Mouse (Mus musculus) forebrain, embryonic 13.5 days (tissue): ENCODE measurements around the gene Mif. TPM values are rescaled to one million over a fixed set of nuclear protein-coding genes. Genes with fewer than 3 reads are reported as not detected.
A peak's percentile ranks its signal among the peaks of the same experiment; 100 is the strongest.

Source experiments
- ATAC-seq: fragments of 200-750 bp; cut with Nextera tagmentation; 2 replicates; pipeline ENCODE4 v1.8.0; 2017
- H3K27ac ChIP-seq: fragments of 300-500 bp; sonication (generic); 2 replicates; pipeline ENCODE4 v1.5.1; 2015; ENCODE audit warnings: inconsistent platforms, mild to moderate bottlenecking, moderate library complexity
- H3K27me3 ChIP-seq: fragments of 300-500 bp; sonication (generic); 2 replicates; pipeline ENCODE4 v1.6.1; 2015; ENCODE audit warnings: mild to moderate bottlenecking, inconsistent platforms
- H3K36me3 ChIP-seq: fragments of 300-500 bp; sonication (generic); 2 replicates; pipeline ENCODE4 v1.6.1; 2015; ENCODE audit warnings: mild to moderate bottlenecking, inconsistent platforms; ENCODE audit not compliant: poor library complexity, severe bottlenecking
- H3K4me1 ChIP-seq: fragments of 300-500 bp; sonication (generic); 2 replicates; pipeline ENCODE4 v1.6.1; 2015; ENCODE audit warnings: inconsistent platforms
- H3K4me2 ChIP-seq: fragments of 300-500 bp; sonication (generic); 2 replicates; pipeline ENCODE4 v1.6.1; 2015; ENCODE audit warnings: inconsistent platforms, mild to moderate bottlenecking, moderate library complexity
- H3K4me3 ChIP-seq: fragments of 300-500 bp; sonication (generic); 2 replicates; pipeline ENCODE4 v1.5.1; 2015; ENCODE audit warnings: mild to moderate bottlenecking, inconsistent platforms
- H3K9ac ChIP-seq: fragments of 300-500 bp; sonication (generic); 2 replicates; pipeline ENCODE4 v1.6.1; 2015; ENCODE audit warnings: mild to moderate bottlenecking, inconsistent platforms
- H3K9me3 ChIP-seq: fragments of 300-500 bp; sonication (generic); replicated peaks from 2 replicates; pipeline ENCODE4 v1.6.1; 2016; ENCODE audit warnings: inconsistent platforms
- WGBS: fragments of 180-500 bp; shearing (Covaris S2); methylation state at CpG from one replicate; pipeline ENCODE4 v1.1.7; 2015; 5-methylcytosine and 5-hydroxymethylcytosine counted together
- polyA plus RNA-seq: library from polyadenylated mRNA; unstranded; fragments of >200 nt; fragmentation: Nextera tagmentation; extraction: Ambion mirVana; gene quantifications from 2 replicates; pipeline ENCODE4 v1.2.1, GENCODE M21; 2015

Mif gene
- polyA plus RNA-seq, 1 experiment from 2014 or later: 1,962 TPM

- H3K4me3 ChIP-seq: no peak overlapping the region
- H3K27ac ChIP-seq: no peak overlapping the region
- no peaks in the 10 kb centered on the region for H3K36me3 ChIP-seq
- H3K9ac ChIP-seq: no peak overlapping the region
- H3K4me1 ChIP-seq: peaks cover 25% of the 10 kb centered on the region
- H3K9me3 ChIP-seq: no peaks in the 10 kb centered on the region
- WGBS: 97% methylated on average over 8 of the region's 8 CpGs
- H3K27me3 ChIP-seq: no peaks in the 10 kb centered on the region
- no peak for ATAC-seq
- no peak overlapping the region for H3K4me2 ChIP-seq
Measured at GRCm38 (mm10) chr10:75884742-75885141, 24.7 kb upstream of the Mif start.

- Histone ChIP-seq H3K4me3 (no peak overlapping the region), H3K27me3 (no peaks in the 10 kb centered on the region), H3K36me3 (no peaks in the 10 kb centered on the region), H3K9me3 (no peaks in the 10 kb centered on the region), H3K4me2 (peak overlapping the region; percentile 41), H3K4me1 (peaks cover 25% of the 10 kb centered on the region), H3K9ac (no peak overlapping the region), H3K27ac (peak overlapping the region; percentile 54)
- ATAC-seq: peak; percentile 67
- WGBS: 2% methylated on average over 10 of the region's 10 CpGs
Measured at GRCm38 (mm10) chr10:75883232-75883552, 23.2 kb upstream of the Mif start.

GRCm38 (mm10) chr10:75882433-75883231, 22.6 kb upstream of the Mif start:
- ATAC-seq: 0 out of 2 replicates have a peak, but pooled peaks have one; percentile 23
- H3K36me3 ChIP-seq: no peaks in the 10 kb centered on the region
- WGBS: 3% methylated on average over 15 of the region's 15 CpGs
- H3K27me3 ChIP-seq: no peaks in the 10 kb centered on the region
- peaks cover 25% of the 10 kb centered on the region for H3K4me1 ChIP-seq
- H3K4me2 ChIP-seq: peak overlapping the region; percentile 41
- H3K9me3 ChIP-seq: no peaks in the 10 kb centered on the region
- H3K9ac ChIP-seq: no peak overlapping the region
- peak overlapping the region; percentile 54 for H3K27ac ChIP-seq
- no peak overlapping the region for H3K4me3 ChIP-seq

GRCm38 (mm10) chr10:75881578-75882432, 21.8 kb upstream of the Mif start:
- Histone ChIP-seq H3K9me3 (no peaks in the 10 kb centered on the region), H3K9ac (no peak overlapping the region), H3K36me3 (no peaks in the 10 kb centered on the region), H3K4me3 (no peak overlapping the region), H3K27me3 (no peaks in the 10 kb centered on the region), H3K4me1 (peaks cover 25% of the 10 kb centered on the region), H3K4me2 (no peak overlapping the region; the same call in 1 of the 2 replicates), H3K27ac (peak overlapping the region; percentile 66)
- peak; percentile 37; the same call in 1 of the 2 replicates for ATAC-seq
- WGBS: 14% methylated on average over 20 of the region's 20 CpGs

- no peak for ATAC-seq
- 41% methylated on average over 6 of the region's 6 CpGs for WGBS
- Histone ChIP-seq H3K9me3 (no peaks in the 10 kb centered on the region), H3K9ac (no peak overlapping the region), H3K36me3 (no peaks in the 10 kb centered on the region), H3K4me3 (no peak overlapping the region), H3K27ac (peak overlapping the region; percentile 66), H3K4me2 (no peak overlapping the region), H3K27me3 (no peaks in the 10 kb centered on the region), H3K4me1 (peaks cover 25% of the 10 kb centered on the region)
Measured at GRCm38 (mm10) chr10:75880771-75881577, 20.9 kb upstream of the Mif start.

- Histone ChIP-seq H3K4me1 (peaks cover 25% of the 10 kb centered on the region), H3K27me3 (no peaks in the 10 kb centered on the region), H3K4me2 (no peak overlapping the region), H3K27ac (0 out of 2 replicates have a peak overlapping the region, but pooled peaks have one; percentile 66), H3K4me3 (no peak overlapping the region), H3K9me3 (no peaks in the 10 kb centered on the region), H3K36me3 (no peaks in the 10 kb centered on the region), H3K9ac (no peak overlapping the region)
- ATAC-seq: no peak
- 95% methylated on average over 10 of the region's 10 CpGs for WGBS
Measured at GRCm38 (mm10) chr10:75880351-75880750, 20.3 kb upstream of the Mif start.

- Histone ChIP-seq H3K9ac (no peak overlapping the region), H3K9me3 (no peaks in the 10 kb centered on the region), H3K36me3 (no peaks in the 10 kb centered on the region), H3K4me1 (peaks cover 33% of the 10 kb centered on the region), H3K4me3 (no peak overlapping the region), H3K4me2 (no peak overlapping the region), H3K27me3 (no peaks in the 10 kb centered on the region), H3K27ac (no peak overlapping the region)
- WGBS: 83% methylated on average over 3 of the region's 3 CpGs
- ATAC-seq: no peak
Measured at GRCm38 (mm10) chr10:75878836-75879235, 18.8 kb upstream of the Mif start.

- Histone ChIP-seq H3K4me3 (0 out of 2 replicates have a peak overlapping the region, but pooled peaks have one; percentile 31), H3K4me1 (peaks cover 24% of the 10 kb centered on the region), H3K36me3 (no peaks in the 10 kb centered on the region), H3K9me3 (no peaks in the 10 kb centered on the region), H3K4me2 (peak overlapping the region; percentile 58), H3K9ac (peak overlapping the region; percentile 50), H3K27me3 (no peaks in the 10 kb centered on the region), H3K27ac (peak overlapping the region; percentile 76)
- ATAC-seq: no peak
- WGBS: 5% methylated on average over 10 of the region's 10 CpGs
Measured at GRCm38 (mm10) chr10:75873543-75874170, 13.6 kb upstream of the Mif start.

- peak overlapping the region; percentile 31 for H3K4me3 ChIP-seq
- ATAC-seq: peak; percentile 99
Measured at GRCm38 (mm10) chr10:75872915-75873542, 13.0 kb upstream of the Mif start.

GRCm38 (mm10) chr10:75872025-75872914, 12.2 kb upstream of the Mif start:
- WGBS: 38% methylated on average over 10 of the region's 10 CpGs
- H3K27me3 ChIP-seq: no peaks in the 10 kb centered on the region
- peak overlapping the region; percentile 50 for H3K9ac ChIP-seq
- H3K36me3 ChIP-seq: no peaks in the 10 kb centered on the region
- ATAC-seq: peak; percentile 25
- peaks cover 24% of the 10 kb centered on the region for H3K4me1 ChIP-seq
- peak overlapping the region; percentile 76 for H3K27ac ChIP-seq
- H3K4me3 ChIP-seq: peak overlapping the region; percentile 31
- no peaks in the 10 kb centered on the region for H3K9me3 ChIP-seq
- peak overlapping the region; percentile 58 for H3K4me2 ChIP-seq

More at GRCm38 (mm10) chr10:75872915-75873542, 13.0 kb upstream of the Mif start:
- no peaks in the 10 kb centered on the region for H3K9me3 ChIP-seq
- H3K27me3 ChIP-seq: no peaks in the 10 kb centered on the region
- no peaks in the 10 kb centered on the region for H3K36me3 ChIP-seq
- H3K9ac ChIP-seq: peak overlapping the region; percentile 50
- H3K4me1 ChIP-seq: peaks cover 24% of the 10 kb centered on the region
- under 1% methylated on average over 11 of the region's 11 CpGs for WGBS
- H3K27ac ChIP-seq: peak overlapping the region; percentile 76
- H3K4me2 ChIP-seq: peak overlapping the region; percentile 58
